Mouse (Mus musculus) urinary bladder, adult 18-20 months (tissue): ENCODE data around the gene Ensa.
A peak's percentile ranks its signal among the peaks of the same experiment; 100 is the strongest.
"Not testable (repeated sequence)": the region's sequence is repeated elsewhere in the genome, so short reads cannot be mapped to it uniquely, and the experiment has no call there.

ENCODE experiments used
- DNase-seq, 2 experiments: peaks; one replicate each; pipeline ENCODE4 v3.0.0; 2022; ENCODE audit warnings: low spot score in 2 of 2, mixed read lengths in 2 of 2

The Ensa gene

GRCm38 (mm10) chr3:95624628-95625503, at the start of gene Ensa:
Gene Ensa (plus strand): TSS chr3:95624993.
- DNase-seq: peak; percentile 93 to 96

- DNase-seq: no peak
These were observed 36.8 kb upstream of the Ensa start for GRCm38 (mm10) chr3:95587754-95588603.

GRCm38 (mm10) chr3:95588604-95589086, 36.1 kb upstream of the Ensa start, which contains the start of gene Golph3l:
Gene Golph3l (plus strand): TSS chr3:95588934.
- peak; percentile 76 to 94 for DNase-seq

- DNase-seq: no peak
These were observed 26.1 kb upstream of the Ensa start for GRCm38 (mm10) chr3:95598734-95599133.

GRCm38 (mm10) chr3:95601287-95601686, 23.5 kb upstream of the Ensa start:
- no peak for DNase-seq

DNA sequence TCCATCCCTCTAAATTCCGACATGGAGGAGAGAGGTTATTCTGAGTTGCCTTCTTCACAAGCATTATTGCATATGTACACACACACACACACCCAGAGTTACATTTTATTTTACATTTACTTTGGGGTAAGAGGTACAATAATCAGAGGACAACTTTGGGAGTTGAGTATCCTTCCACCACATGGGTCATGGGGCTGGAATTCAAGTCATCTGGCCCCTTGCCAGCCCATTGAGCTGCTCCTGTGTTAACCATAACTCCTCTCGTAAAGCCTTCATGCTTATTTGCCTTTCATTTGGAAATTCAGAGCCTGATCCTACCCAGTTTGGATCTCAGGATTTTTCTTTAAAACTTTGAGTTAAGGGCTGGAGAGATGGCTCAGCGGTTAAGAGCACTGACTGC, 18.7 kb upstream of the Ensa start:
- no peak for DNase-seq

DNA sequence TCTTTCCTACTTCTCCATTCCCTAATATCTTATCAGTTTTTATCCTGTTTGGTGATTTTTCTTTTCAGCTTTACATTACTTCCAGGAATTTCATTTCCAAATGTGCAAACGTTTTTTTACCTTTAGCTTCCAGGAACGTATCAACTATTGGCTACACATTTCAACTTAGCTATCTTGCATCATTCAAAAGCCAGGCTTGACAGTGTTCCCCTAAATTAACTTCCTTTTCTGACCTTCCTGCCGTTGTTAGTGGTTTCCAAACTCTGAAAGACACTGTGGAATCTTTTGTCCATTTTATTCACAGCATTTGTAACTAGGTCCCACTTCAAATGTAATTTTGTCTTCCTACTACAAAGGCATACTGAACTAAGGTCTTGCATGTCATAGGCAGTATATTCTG, 15.6 kb upstream of the Ensa start:
- no peak for DNase-seq

- no peak for DNase-seq
These were observed 10.8 kb upstream of the Ensa start for GRCm38 (mm10) chr3:95613996-95614395.

DNA sequence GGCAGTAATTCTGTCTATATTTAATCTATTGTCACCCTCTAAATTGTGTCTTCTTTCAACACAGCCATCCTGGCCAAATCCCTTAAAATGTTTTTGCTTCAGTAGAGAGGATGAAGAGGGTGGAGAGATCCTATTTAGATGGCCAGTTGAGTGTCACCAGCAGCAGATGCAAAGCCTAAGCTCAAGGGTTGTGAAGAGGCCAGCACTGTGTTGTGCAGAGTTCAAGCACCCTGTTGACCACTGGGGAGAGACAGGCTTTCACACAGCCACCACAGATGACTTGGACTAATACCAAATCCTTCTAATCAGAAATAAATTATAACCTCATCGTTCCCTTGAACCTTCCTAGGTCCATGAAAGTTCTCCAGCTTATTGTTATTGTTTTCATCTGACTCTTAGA, 6.3 kb upstream of the Ensa start:
- DNase-seq: no peak

GRCm38 (mm10) chr3:95621241-95621640, 3.6 kb upstream of the Ensa start:
- no peak for DNase-seq

DNA sequence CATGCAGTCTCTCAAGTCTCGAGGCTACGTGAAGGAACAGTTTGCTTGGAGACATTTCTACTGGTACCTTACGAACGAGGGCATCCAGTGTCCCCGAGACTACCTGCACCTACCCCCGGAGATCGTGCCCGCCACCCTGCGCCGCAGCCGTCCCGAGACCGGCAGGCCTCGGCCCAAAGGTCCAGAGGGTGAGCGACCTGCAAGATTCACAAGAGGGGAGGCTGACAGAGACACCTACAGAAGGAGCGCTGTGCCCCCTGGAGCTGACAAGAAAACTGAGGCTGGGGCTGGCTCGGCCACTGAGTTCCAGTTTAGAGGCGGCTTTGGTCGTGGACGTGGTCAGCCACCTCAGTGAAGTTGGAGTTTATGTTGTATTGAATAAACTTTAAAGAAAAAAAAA, 2.4 kb upstream of the Ensa start:
- DNase-seq: not testable (repeated sequence)

GRCm38 (mm10) chr3:95623551-95623950, 1.2 kb upstream of the Ensa start:
- no peak for DNase-seq

DNA sequence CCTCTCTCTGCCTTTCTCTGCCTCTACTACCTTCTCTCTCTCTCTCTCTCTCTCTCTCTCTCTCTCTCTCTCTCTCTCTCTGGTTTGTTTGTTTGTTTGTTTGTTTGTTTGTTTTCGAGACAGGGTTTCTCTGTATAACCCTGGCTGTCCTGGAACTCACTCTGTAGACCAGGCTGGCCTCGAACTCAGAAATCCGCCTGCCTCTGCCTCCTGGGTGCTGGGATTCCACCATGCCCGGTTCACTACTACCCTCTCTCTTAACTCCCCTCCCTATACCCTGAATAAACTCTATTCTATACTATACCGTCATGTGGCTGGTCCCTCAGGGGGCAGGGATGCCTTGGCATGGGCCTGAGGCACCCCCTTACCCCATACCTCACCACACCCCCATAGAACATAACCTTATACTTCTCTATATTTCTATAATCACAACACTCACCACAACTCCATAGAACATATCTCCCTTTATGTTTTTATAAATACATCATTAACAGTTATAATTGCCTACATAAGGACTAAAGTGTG, 740 bp upstream of the Ensa start:
- not testable (repeated sequence) for DNase-seq

DNA sequence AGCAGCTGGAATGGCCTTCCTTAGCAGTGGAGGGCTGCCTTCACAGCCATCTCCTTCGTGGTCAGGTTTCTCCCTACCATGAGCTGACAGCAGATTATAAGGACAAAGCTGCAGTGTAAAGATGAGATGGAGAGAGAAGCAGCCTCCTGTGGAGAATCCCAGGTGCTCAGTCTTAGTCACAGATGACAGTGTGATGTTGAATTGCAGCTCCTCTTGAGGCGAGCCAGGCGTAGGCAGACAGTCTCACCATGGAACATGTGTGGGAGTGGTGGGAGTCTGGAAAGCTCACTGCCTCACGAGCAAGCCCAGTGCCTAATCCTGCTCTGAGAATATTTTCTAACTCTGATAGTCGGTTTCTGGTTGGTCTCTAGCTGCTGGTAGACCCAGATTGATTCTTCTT, 3.0 kb downstream of the Ensa start:
- no peak for DNase-seq

- DNase-seq: no peak
These were observed 5.0 kb downstream of the Ensa start for GRCm38 (mm10) chr3:95629755-95630154.

DNA sequence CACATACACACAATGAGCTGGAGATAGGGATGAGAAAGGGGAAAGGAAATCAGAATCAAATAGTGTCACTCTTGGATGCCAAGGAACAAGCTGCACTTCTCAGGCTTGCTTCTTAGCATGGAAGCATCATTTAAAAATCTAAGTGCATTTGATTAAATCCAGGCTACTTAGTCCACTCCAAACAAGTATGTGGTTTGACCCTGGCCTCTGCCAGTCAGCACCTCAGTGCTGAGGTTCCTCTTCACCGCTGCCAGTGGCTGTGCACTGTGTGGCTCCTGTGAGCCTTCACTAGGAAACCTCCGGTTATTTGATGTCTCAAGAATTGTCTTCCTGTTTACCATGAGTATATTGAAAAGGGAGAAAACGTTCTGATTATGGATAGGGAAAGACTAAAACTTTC, 6.1 kb downstream of the Ensa start:
- no peak for DNase-seq

GRCm38 (mm10) chr3:95631304-95631703, 6.5 kb downstream of the Ensa start:
- DNase-seq: no peak

GRCm38 (mm10) chr3:95632648-95633588, 8.1 kb downstream of the Ensa start:
- DNase-seq: no peak

GRCm38 (mm10) chr3:95635636-95636035, 10.8 kb downstream of the Ensa start:
- DNase-seq: no peak

DNA sequence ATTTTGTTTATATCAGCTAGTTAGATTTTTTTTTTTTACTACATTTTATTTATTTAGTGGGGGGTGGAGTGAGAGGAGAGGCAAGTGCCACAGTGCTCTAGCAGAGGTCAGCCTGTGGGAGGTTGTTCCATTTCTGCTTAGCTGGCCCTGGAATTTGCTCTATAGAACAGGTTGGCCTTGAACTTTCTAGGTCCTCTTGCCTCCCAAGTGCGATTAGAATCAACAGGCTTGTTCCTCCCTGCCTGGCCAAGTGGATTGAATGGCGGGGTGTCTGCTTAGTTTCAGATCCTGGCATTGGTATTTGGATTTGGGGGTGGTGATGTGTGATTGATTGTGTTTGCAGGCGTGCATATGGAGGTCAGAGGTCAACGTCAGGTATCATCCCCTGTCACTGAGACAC, 11.3 kb downstream of the Ensa start:
- no peak for DNase-seq

GRCm38 (mm10) chr3:95639694-95640093, 14.9 kb downstream of the Ensa start:
- DNase-seq: no peak
